Mouse (Mus musculus): ENCODE results near the gene Fam83c.

DNA sequence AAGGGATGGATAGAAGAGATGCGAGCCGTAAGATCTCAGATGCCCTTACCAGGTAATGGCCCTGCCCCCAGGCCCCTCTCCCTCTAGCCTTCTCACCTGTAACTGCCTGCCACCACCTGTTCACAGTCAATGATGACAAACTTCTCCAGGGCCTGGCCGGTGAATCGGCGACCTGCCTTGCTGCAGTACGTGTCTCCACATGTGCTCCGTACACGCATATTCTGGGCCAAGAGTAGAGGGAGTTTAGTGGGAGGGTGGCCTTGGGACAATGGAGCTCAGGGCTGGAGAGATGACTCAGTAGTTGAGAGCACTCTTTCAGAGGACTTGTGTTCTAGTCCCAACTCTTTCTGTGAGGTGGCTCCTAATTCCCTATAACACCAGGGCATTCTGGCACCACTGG is 3.8 kb downstream of the Fam83c start:
- TF ChIP-seq EP300 (IDR thresholded peaks at IDR 0.05; ENCODE audit: low read depth) = no peak
- no peak for TF ChIP-seq CTCF (IDR thresholded peaks at IDR 0.05; ENCODE audit: low read depth)
